Mouse (Mus musculus): ENCODE measurements around the gene Mnat1. TPM values are rescaled to one million over a fixed set of nuclear protein-coding genes. Genes with fewer than 3 reads are reported as not detected.

Mnat1 gene
- 18.1 TPM for total RNA-seq (2023)

GRCm38 (mm10) chr12:73123093-73124041 lies at the start of gene Mnat1:
Mnat1 (plus strand) TSS chr12:73123717.

GRCm38 (mm10) chr12:73113196-73113595 lies 10.3 kb upstream of the Mnat1 start, which contains the start of gene Six4:
Six4 (minus strand) TSS chr12:73113456.

GRCm38 (mm10) chr12:73286287-73287092 lies 163.0 kb downstream of the Mnat1 start, which contains the start of the genes Trmt5 and Slc38a6:
Trmt5 (minus strand) TSS chr12:73286710.
Slc38a6 (plus strand) TSS chr12:73286779.

Other genes starting within 250 kb of the Mnat1 start
- not detected for gene Six6, start 183.8 kb upstream of the Mnat1 start, total RNA-seq (2023)
- gene 4930447C04Rik, start 182.9 kb upstream of the Mnat1 start, total RNA-seq (2023), result not detected
- 0.24 TPM for gene Six1, start 69.8 kb upstream of the Mnat1 start, total RNA-seq (2023)
- gene Six4, start 10.3 kb upstream of the Mnat1 start, total RNA-seq (2023), result 0.09 TPM
- 15.8 TPM for gene Trmt5, start 163.0 kb downstream of the Mnat1 start, total RNA-seq (2023)
- 21.7 TPM for gene Slc38a6, start 163.1 kb downstream of the Mnat1 start, total RNA-seq (2023)

Data from CD8-positive naive resting alpha-beta T cell, adult 57 days (primary cell).